Mouse (Mus musculus) heart, postnatal 0 days (tissue): ENCODE measurements around the gene Sox6.

Experiments used
- CTCF ChIP-seq: IDR thresholded peaks from 2 replicates; pipeline ENCODE4 v1.5.1; 2016; ENCODE audit warnings: antibody characterized with exemption, control low read depth, low read depth
- EP300 ChIP-seq: IDR thresholded peaks from 2 replicates; pipeline ENCODE4 v1.6.1; 2016; ENCODE audit warnings: antibody characterized with exemption, low read depth

GRCm38 (mm10) chr7:115597376-115597775 lies 441.2 kb downstream of the Sox6 start:
- TF ChIP-seq CTCF (no peak), EP300 (no peak)
